Mouse (Mus musculus): Measurements from ENCODE around the gene Kcnn3.

The Kcnn3 gene

GRCm38 (mm10) chr3:89539740-89540370, 19.9 kb downstream of the Kcnn3 start:
- CTCF ChIA-PET: interaction anchor here in 1 of 4 experiments (0.8 kb wide), 1 partner anchor 94 kb away, joined by 4 read pairs; no protein-coding TSS in a partner anchor
- POLR2A ChIA-PET: interaction anchor here in 2 of 4 experiments (0.6 to 1.5 kb wide), 4 partner anchors 13 to 433 kb away, joined by 3 to 4 read pairs (median 4); no protein-coding TSS in a partner anchor

DNA sequence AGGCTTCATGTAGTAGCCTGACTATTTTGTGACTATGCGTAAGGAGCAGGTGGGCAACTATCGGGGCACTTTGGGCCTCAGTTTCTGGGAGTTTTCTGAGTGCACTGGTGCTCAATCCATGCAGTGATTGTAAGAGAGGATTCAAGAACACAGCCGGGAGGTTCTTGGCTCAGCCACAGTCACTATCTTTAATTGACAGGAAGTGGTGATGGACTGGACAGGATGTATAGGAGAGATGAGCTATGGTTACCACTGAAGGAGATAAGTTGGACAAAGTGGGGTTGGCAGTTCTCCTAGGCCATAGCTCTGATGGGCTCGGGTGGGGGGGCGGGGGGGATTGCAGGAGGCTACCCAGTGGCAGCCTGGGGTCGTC, 20.4 kb downstream of the Kcnn3 start:
- POLR2A ChIA-PET: interaction anchor here in 2 of 4 experiments (0.6 to 1.5 kb wide), 3 partner anchors 12 to 433 kb away, joined by 3 to 4 read pairs (median 3); no protein-coding TSS in a partner anchor

GRCm38 (mm10) chr3:89546951-89547350, 27.0 kb downstream of the Kcnn3 start:
- CTCF ChIA-PET: interaction anchor here in 1 of 4 experiments (0.6 kb wide), 1 partner anchor 48 kb away, joined by 4 read pairs; no protein-coding TSS in a partner anchor
- POLR2A ChIA-PET: no interaction called here

More for the DNA sequence above, 20.4 kb downstream of the Kcnn3 start:
- CTCF ChIA-PET: no interaction called here

DNA sequence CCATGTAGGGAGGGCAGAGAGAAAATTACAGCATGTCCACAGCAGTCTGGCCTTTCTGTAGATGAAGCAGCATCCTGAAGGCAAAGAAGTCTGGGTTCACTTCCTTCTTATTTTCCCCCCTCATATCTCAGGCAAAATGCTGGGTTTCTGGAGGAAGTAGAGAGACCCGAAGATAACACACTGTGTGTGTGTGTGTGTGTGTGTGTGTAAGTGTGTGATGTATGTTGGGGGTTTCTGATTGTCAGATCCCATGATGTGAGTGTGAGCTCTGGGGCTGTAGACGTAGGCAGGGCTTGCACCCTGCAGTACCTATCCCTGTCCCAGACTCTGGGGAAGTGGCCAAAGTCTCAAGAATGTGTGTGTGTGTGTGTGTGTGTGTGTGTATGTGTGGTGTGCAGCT, 28.8 kb downstream of the Kcnn3 start:
- POLR2A ChIA-PET: no interaction called here
- CTCF ChIA-PET: interaction anchor here in 1 of 4 experiments (0.6 kb wide), 1 partner anchor 55 kb away, joined by 4 read pairs; no protein-coding TSS in a partner anchor

GRCm38 (mm10) chr3:89549488-89549887, 29.5 kb downstream of the Kcnn3 start:
- ChIA-PET CTCF (interaction anchor here in 1 of 4 experiments (0.6 kb wide), 1 partner anchor 94 kb away, joined by 4 read pairs; no protein-coding TSS in a partner anchor), POLR2A (no interaction called here)

- POLR2A ChIA-PET: interaction anchor here in 1 of 4 experiments (0.6 to 2.1 kb wide), 6 partner anchors 12 to 221 kb away, joined by 3 to 6 read pairs (median 4); no protein-coding TSS in a partner anchor
- CTCF ChIA-PET: interaction anchor here in 2 of 4 experiments (0.5 to 2.0 kb wide), 3 partner anchors 40 to 221 kb away, joined by 3 to 5 read pairs (median 4); no protein-coding TSS in a partner anchor
Measured at GRCm38 (mm10) chr3:89551880-89552279, 31.9 kb downstream of the Kcnn3 start.

DNA sequence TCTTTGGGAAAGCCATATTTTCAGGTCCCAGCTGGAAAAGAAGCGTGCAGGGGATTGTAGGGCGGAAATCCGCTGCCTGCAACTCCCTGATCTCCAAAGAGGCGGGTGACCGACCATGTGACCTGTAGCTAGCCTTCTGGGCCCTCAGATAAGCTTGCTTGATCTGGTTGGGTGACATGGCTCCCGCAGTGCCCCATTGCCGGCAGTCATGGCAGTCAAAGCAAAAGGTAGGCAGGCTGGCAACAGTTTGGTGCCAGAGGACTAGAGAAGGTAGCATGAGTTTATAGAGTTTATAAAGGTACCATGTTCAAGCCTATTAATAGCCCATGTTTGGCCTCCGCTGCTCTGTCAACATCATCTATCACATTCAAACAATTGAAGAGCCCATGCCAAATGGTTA, 33.5 kb downstream of the Kcnn3 start:
- CTCF ChIA-PET: interaction anchor here in 3 of 4 experiments (0.6 to 2.0 kb wide), 4 partner anchors 26 to 219 kb away, joined by 3 to 5 read pairs (median 4); no protein-coding TSS in a partner anchor

DNA sequence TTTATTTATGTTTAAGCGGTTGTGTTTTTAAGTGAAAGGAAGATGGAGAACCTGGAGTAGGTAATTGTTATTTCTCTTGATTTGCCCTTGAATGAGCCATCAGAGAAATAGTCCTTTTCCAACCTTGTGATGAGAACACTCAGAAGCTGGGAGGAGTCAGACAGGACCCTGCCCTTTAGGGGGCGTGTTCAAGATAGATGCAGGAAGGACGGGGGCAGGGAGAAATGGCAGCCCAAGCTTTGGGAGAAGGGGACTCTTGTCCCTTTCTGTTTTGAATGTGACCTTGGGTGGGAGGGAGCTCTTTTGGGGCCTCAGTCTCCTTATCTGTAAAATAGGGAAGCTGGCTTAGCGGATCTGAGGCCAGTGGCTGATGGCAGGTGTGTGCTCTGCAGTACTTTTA, 34.0 kb downstream of the Kcnn3 start:
- POLR2A ChIA-PET: interaction anchor here in 2 of 4 experiments (0.6 to 2.3 kb wide), 14 partner anchors 8 to 332 kb away, joined by 3 to 14 read pairs (median 3); partner anchors contain the start of genes Efna3 (in 1 of the 2) and Kcnn3 (in 1 of the 2)
- CTCF ChIA-PET: interaction anchor here in 2 of 4 experiments (1.0 to 2.0 kb wide), 2 partner anchors 25 to 42 kb away, joined by 4 to 5 read pairs; no protein-coding TSS in a partner anchor

More for the DNA sequence above, 33.5 kb downstream of the Kcnn3 start:
- POLR2A ChIA-PET: interaction anchor here in 3 of 4 experiments (0.8 to 2.3 kb wide), 16 partner anchors 9 to 332 kb away, joined by 3 to 14 read pairs (median 3); partner anchors contain the start of genes Efna3 (in 1 of the 3) and Kcnn3 (in 1 of the 3)

- POLR2A ChIA-PET: interaction anchor here in 2 of 4 experiments (0.6 to 2.3 kb wide), 7 partner anchors 8 to 172 kb away, joined by 3 to 14 read pairs (median 3); partner anchors contain the start of gene Kcnn3 (in 1 of the 2)
- CTCF ChIA-PET: interaction anchor here in 1 of 4 experiments (0.7 kb wide), 1 partner anchor 177 kb away, joined by 4 read pairs; no protein-coding TSS in a partner anchor
Measured at GRCm38 (mm10) chr3:89554587-89554986, 34.6 kb downstream of the Kcnn3 start.

DNA sequence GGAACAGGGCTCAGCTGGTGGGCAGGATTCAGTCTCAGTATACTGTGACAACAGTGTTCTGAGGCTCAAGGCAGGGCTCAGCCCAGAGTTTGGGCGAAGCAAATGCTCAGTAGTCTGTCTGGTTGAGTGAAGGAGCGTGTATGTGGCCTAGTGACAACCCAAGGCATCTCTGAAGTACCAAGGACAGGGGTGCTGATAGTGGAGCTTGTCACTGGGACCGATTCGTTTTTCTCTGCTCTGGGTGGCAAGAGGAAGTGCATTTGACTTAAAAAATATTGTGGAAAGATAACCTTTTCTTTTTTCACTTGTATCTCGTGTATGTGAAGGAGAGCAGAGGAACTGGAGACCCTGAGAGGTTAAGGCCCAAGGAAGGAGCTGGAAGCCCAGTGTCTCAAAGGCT, 37.8 kb downstream of the Kcnn3 start:
- ChIA-PET CTCF (interaction anchor here in 1 of 4 experiments (0.5 kb wide), 1 partner anchor 172 kb away, joined by 3 read pairs; no protein-coding TSS in a partner anchor), POLR2A (interaction anchor here in 1 of 4 experiments (0.6 to 1.5 kb wide), 5 partner anchors 22 to 293 kb away, joined by 3 to 5 read pairs (median 3); partner anchors contain the start of gene Pbxip1)

DNA sequence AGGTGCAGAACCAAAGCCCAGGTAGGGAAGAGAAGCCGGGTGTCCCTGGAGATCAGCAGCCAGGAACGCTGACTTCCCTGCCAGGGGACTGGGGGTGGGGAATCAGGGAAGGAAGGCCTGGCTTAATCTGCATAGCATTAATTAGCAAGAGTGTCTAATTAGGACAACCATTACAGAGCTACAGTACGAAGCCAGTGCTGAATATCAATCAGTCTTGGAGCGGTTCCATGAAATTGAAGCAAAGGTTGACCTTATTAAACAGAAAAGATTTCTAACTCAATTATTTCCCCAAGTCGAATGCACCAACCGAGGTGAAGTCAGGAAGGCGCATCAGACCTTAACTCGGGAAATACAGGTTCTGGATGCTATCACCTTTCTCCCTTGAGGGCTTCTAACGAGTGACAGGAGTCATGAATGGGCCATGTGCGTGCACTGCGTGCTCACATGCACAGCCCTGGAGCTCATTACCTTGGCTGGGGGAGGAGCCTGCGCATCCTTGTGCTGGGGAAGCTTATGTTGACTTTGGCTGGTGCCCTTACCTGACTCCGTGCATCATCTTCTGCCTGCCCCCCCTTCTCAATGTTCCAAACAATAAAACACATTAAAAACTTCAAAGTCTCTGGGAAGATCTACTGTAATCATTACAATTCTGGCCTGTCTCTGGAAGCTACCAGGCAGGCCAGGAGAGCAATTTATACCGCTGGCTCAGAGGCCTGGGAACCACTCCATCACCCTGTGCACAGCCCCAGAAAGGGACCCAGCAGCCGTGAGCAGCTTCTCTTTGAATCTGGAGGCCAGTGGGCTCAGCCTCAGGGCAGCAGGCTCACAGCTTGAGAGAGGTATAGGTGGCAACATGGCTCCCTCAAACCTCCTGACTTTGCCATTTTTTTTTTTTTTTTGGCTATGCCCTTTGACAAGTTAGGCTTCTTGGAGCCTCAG, 39.3 kb downstream of the Kcnn3 start:
- CTCF ChIA-PET: interaction anchor here in 1 of 4 experiments (0.8 to 1.0 kb wide), 2 partner anchors 15 to 230 kb away, joined by 3 to 5 read pairs; no protein-coding TSS in a partner anchor
- POLR2A ChIA-PET: interaction anchor here in 1 of 4 experiments (0.8 to 1.5 kb wide), 2 partner anchors 229 to 292 kb away, joined by 3 to 4 read pairs; no protein-coding TSS in a partner anchor

DNA sequence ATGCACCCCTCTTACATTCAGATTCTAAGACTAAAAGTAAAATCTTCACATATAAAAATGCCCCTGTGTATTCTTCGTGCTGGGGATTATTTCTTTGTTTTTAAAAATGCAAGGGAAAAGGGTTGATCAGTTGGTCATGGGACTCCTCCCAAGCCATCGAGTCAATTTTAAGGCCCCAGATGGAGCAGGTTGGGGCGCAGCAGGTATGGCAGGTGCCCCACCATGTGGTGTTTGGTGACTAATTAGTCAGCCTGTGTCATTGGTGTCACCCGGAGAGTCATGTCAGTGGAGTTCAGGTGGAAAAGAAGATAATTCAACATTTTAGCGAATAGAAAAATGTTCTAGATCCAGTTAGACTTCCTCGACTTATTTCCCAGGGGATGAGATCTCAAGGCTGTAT, 41.4 kb downstream of the Kcnn3 start:
- ChIA-PET POLR2A (interaction anchor here in 1 of 4 experiments (1.4 kb wide), 1 partner anchor 8 kb away, joined by 3 read pairs; no protein-coding TSS in a partner anchor), CTCF (no interaction called here)

DNA sequence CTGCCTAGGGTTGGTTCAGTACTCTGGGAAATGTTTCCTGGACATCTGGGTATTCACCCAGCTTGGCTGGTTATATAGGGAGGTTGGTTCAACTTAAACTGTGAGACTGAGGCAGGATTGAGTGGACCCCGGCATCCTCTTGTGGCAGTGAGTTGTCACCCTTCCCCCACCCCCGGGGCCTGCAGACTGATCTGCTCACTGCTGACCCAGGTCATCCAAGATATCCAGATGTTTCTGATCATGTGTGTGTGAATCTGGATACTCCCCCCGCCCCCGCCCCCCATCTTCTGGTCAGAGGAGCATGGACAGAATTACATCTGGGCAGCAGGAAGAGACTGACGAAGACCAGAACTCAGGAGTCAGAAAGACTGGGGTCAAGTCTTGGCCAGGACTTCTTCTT, 45.4 kb downstream of the Kcnn3 start:
- POLR2A ChIA-PET: interaction anchor here in 1 of 4 experiments (0.6 kb wide), 1 partner anchor 213 kb away, joined by 3 read pairs; no protein-coding TSS in a partner anchor
- CTCF ChIA-PET: no interaction called here

DNA sequence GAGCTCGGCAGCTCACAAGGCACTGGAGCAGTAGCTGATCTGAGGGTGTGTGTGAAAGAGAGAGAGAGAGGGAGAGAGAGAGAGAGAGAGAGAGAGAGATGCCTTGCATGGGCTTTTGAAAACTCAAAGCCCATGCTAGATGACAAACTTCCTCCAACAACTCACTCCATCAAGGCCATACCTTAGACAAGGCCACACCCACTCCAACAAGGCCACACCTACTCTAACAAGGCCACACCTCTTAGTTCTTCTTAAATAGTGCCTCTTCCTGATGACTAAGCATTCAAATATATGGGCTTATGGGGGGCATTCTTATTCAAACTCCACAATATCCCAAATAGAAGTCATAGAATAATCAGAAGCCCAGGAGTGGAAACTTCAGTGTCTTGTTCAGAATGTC, 49.1 kb downstream of the Kcnn3 start:
- ChIA-PET CTCF (interaction anchor here in 1 of 4 experiments (1.2 to 1.5 kb wide), 2 partner anchors 9 to 58 kb away, joined by 3 read pairs; no protein-coding TSS in a partner anchor), POLR2A (interaction anchor here in 1 of 4 experiments (2.3 kb wide), 1 partner anchor 13 kb away, joined by 7 read pairs; no protein-coding TSS in a partner anchor)

DNA sequence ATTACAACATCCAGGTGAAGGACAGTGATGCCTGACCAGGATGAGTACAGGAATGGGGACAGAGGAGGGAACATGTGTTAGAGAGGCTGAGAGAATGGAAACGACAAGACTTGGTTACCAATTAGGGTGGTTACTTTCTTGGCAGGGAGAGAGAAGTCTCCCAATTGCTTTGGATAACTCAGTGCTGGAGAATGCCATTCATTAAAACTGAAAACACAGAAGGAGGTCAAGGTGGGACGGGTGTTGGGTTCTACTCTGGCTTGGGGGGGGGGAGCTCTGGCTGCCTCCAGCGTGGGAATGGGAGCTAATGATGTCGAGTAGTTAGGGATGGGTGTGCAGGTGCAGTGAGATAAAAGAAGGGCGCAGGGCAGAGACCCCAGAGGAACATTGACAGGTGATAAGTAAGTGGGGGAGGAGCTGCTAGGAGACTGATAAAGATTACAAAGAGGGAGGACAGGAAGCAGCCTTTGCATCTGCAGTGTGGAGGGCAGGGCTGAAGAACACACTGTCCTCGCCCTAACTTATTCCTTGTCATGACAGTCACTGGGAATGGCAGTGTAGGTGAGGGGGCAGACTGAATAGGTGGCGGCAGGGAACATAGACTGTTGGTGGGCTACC, 49.9 kb downstream of the Kcnn3 start:
- CTCF ChIA-PET: interaction anchor here in 2 of 4 experiments (0.5 to 1.5 kb wide), 5 partner anchors 8 to 288 kb away, joined by 3 to 6 read pairs (median 3); no protein-coding TSS in a partner anchor
- POLR2A ChIA-PET: interaction anchor here in 1 of 4 experiments (1.0 to 2.3 kb wide), 2 partner anchors 12 to 513 kb away, joined by 3 to 7 read pairs; no protein-coding TSS in a partner anchor

- ChIA-PET CTCF (interaction anchor here in 2 of 4 experiments (0.5 to 1.5 kb wide), 4 partner anchors 8 to 289 kb away, joined by 3 to 6 read pairs (median 4); no protein-coding TSS in a partner anchor), POLR2A (interaction anchor here in 1 of 4 experiments (1.0 to 2.3 kb wide), 2 partner anchors 12 to 513 kb away, joined by 3 to 7 read pairs; no protein-coding TSS in a partner anchor)
Measured at GRCm38 (mm10) chr3:89570362-89570761, 50.4 kb downstream of the Kcnn3 start.

- ChIA-PET POLR2A (interaction anchor here in 3 of 4 experiments (0.7 to 1.2 kb wide), 10 partner anchors 12 to 638 kb away, joined by 3 to 5 read pairs (median 3); partner anchors contain the start of gene Kcnn3 (in 1 of the 3)), CTCF (interaction anchor here (0.5 to 1.6 kb wide), 31 partner anchors 10 to 330 kb away, joined by 3 to 10 read pairs (median 4); no protein-coding TSS in a partner anchor)
Measured at GRCm38 (mm10) chr3:89574260-89574659, 54.3 kb downstream of the Kcnn3 start.

Measured in embryonic stem cell, embryonic (primary cell).